Mouse (Mus musculus) cortical plate, adult 2 months (tissue): ENCODE data around the gene Sirt3. TPM values are rescaled to one million over a fixed set of nuclear protein-coding genes. Genes with fewer than 3 reads are reported as not detected.

Experiments used
- H3K27ac ChIP-seq: fragments of 200-500 bp; 2 replicates; pipeline ENCODE4 v1.5.1; 2012; ENCODE audit warnings: low read length, control low read depth, inconsistent platforms; ENCODE audit not compliant: insufficient read depth
- H3K4me1 ChIP-seq: fragments of 200-500 bp; 2 replicates; pipeline ENCODE4 v1.6.1; 2011; ENCODE audit warnings: low read length; ENCODE audit not compliant: control insufficient read depth, insufficient read depth
- H3K4me3 ChIP-seq: fragments of 200-500 bp; 2 replicates; pipeline ENCODE4 v1.5.1; 2011; ENCODE audit warnings: mild to moderate bottlenecking, low read length, control low read depth; ENCODE audit not compliant: insufficient read depth
- CTCF ChIP-seq: fragments of 200-500 bp; IDR thresholded peaks from 2 replicates; pipeline ENCODE4 v1.5.1; 2011; ENCODE audit warnings: mild to moderate bottlenecking, control low read depth, low read length; ENCODE audit not compliant: insufficient read depth; ENCODE audit errors: extremely low read depth
- POLR2A ChIP-seq: fragments of 200-500 bp; IDR thresholded peaks from 2 replicates; pipeline ENCODE4 v1.6.1; 2011; ENCODE audit warnings: mild to moderate bottlenecking, low read length, control low read depth; ENCODE audit not compliant: insufficient read depth; ENCODE audit errors: extremely low read depth
- polyA plus RNA-seq: library from polyadenylated mRNA; depleted of rRNA; stranded (reverse); fragments of >200 nt; gene quantifications from 2 replicates; pipeline ENCODE4 v1.2.3, GENCODE M21; 2012

The Sirt3 gene
- polyA plus RNA-seq, 1 experiment: 158 TPM

- TF ChIP-seq CTCF (no peak), POLR2A (no peak)
- Histone ChIP-seq H3K4me3 (no peak overlapping the region), H3K27ac (no peak overlapping the region), H3K4me1 (no peaks in the 10 kb centered on the region)
These were observed 4.7 kb downstream of the Sirt3 start for GRCm38 (mm10) chr7:140877364-140877763.

DNA sequence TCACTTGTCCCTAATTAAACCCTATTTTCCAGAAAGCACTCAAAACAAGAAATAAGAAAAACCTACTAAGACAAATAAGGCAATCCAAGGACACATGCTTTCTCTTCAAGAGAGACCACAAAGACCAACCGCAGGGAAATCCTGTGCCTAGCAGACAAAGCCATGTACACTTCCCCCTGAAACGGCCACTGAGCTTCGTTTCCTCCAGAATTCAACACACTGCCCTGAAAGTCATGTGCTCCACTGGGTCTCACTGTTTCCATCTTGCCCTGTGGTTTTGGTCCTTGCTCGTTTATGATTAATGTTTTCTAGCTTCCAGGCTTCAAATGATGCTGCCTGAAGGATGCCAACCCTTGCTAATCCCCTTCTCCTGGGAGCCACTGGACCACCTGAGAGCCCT lies 7.9 kb downstream of the Sirt3 start:
- TF ChIP-seq POLR2A (no peak), CTCF (no peak)
- no peak overlapping the region for H3K27ac ChIP-seq
- no peak overlapping the region for H3K4me3 ChIP-seq
- no peaks in the 10 kb centered on the region for H3K4me1 ChIP-seq

- H3K27ac ChIP-seq: no peak overlapping the region
- no peak overlapping the region for H3K4me3 ChIP-seq
These were observed 17.3 kb downstream of the Sirt3 start for GRCm38 (mm10) chr7:140864761-140865160.

GRCm38 (mm10) chr7:140860728-140861127 lies 21.4 kb downstream of the Sirt3 start:
- peaks cover 4% of the 10 kb centered on the region for H3K4me1 ChIP-seq
- no peak for TF ChIP-seq CTCF
- no peak for TF ChIP-seq POLR2A
- H3K27ac ChIP-seq: no peak overlapping the region
- H3K4me3 ChIP-seq: no peak overlapping the region

More at GRCm38 (mm10) chr7:140864761-140865160, 17.3 kb downstream of the Sirt3 start:
- TF ChIP-seq CTCF: no peak
- peak; percentile 41; the same call in 1 of the 2 replicates for TF ChIP-seq POLR2A
- H3K4me1 ChIP-seq: no peaks in the 10 kb centered on the region

DNA sequence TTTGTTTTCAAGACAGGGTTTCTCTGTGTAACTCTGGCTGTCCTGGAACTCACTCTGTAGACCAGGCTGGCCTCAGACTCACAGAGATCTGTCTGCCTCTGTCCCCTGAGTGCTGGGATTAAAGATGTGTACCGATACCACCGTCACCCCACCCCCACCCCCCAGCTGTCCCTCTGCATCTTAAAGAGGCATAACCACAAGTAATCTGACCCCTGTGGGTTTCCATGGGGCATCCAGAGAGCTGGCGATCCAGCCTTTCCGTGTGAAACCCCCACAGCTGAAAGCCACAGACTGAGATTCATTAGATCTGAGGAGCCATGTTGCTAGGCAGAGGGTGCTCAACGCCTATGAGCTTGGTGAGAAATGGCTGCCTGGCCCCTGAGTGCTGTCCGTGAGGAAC lies 22.1 kb downstream of the Sirt3 start:
- peaks cover 6% of the 10 kb centered on the region for H3K4me1 ChIP-seq
- TF ChIP-seq POLR2A: no peak
- TF ChIP-seq CTCF: no peak
- H3K27ac ChIP-seq: no peak overlapping the region

DNA sequence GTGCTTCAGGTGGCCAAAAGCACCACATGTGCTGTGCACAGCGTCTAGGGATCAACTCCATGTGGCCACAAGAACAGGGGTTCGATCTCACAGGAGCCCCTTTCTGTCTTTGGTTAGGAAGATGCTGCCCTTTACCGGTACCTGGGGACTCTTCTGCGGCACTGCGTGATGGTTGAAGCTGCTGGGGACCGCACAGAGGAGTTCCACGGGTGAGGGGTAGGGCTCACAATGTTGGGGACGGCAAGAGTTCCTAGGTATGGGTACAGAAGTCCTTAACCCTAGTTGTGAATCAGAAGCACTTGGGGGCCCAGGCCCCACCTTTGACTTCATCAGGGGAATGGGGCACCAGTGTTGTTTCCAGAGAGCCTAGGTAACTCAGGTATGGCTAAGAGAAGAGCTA lies 23.4 kb downstream of the Sirt3 start:
- Histone ChIP-seq H3K27ac (no peak overlapping the region), H3K4me3 (peak overlapping the region; percentile 87), H3K4me1 (peaks cover 8% of the 10 kb centered on the region)
- TF ChIP-seq POLR2A (no peak), CTCF (no peak)

More for the DNA sequence above, 22.1 kb downstream of the Sirt3 start:
- no peak overlapping the region for H3K4me3 ChIP-seq

GRCm38 (mm10) chr7:140857550-140858505 lies 24.3 kb downstream of the Sirt3 start, which contains the start of gene Bet1l:
Gene Bet1l, minus strand, starts transcription at chr7:140857577.
- peak within 1 kb of the TSS; percentile 87 for H3K4me3 ChIP-seq
- TF ChIP-seq CTCF: no peak
- H3K27ac ChIP-seq: peak within 1 kb of the TSS; percentile 88
- peaks cover 8% of the 10 kb centered on the region for H3K4me1 ChIP-seq

GRCm38 (mm10) chr7:140856785-140857549 lies 25.1 kb downstream of the Sirt3 start, which contains the start of gene Ric8a:
Gene Ric8a, plus strand, starts transcription at chr7:140856957.
- Histone ChIP-seq H3K4me1 (peaks cover 8% of the 10 kb centered on the region), H3K4me3 (peak within 1 kb of the TSS; percentile 87), H3K27ac (peak within 1 kb of the TSS; percentile 88)
- no peak for TF ChIP-seq CTCF
- peak; percentile 64; the same call in 1 of the 2 replicates for TF ChIP-seq POLR2A

- Histone ChIP-seq H3K27ac (peak within 1 kb of the TSS; percentile 88), H3K4me3 (peak within 1 kb of the TSS; percentile 87), H3K4me1 (peaks cover 8% of the 10 kb centered on the region)
- TF ChIP-seq CTCF: no peak
- TF ChIP-seq POLR2A: peak; percentile 69; the same call in 1 of the 2 replicates
These were observed 26.0 kb downstream of the Sirt3 start, which contains the start of gene Gm45785 for GRCm38 (mm10) chr7:140855860-140856784. Gene Gm45785, minus strand, starts transcription at chr7:140856331.
